Mouse (Mus musculus) urinary bladder, postnatal 25 days (tissue): ENCODE data around the gene Enpp3.

Experiments used
- DNase-seq: peaks from one replicate; pipeline ENCODE4 v3.0.0; 2022; ENCODE audit warnings: low spot score

Gene Enpp3

DNA sequence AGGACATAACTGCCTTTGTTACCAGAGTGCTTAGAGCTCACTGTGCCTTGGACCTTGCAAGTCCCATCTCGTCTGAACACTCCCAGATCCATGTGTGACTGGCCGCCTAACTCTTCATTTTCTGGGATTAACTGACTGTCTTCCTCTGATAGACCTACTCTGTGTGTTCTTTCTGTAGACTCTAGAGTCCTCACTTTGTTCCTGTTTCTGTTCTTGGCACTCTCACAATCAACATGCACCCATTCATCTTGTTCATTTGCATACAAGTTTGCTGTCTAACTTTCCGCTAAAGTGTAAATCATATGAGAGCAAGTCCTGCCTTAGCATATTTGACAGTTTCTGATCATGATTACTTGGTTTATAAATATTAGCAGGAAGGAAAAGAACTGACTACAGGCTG lies 79.4 kb downstream of the Enpp3 start:
- DNase-seq = no peak

DNA sequence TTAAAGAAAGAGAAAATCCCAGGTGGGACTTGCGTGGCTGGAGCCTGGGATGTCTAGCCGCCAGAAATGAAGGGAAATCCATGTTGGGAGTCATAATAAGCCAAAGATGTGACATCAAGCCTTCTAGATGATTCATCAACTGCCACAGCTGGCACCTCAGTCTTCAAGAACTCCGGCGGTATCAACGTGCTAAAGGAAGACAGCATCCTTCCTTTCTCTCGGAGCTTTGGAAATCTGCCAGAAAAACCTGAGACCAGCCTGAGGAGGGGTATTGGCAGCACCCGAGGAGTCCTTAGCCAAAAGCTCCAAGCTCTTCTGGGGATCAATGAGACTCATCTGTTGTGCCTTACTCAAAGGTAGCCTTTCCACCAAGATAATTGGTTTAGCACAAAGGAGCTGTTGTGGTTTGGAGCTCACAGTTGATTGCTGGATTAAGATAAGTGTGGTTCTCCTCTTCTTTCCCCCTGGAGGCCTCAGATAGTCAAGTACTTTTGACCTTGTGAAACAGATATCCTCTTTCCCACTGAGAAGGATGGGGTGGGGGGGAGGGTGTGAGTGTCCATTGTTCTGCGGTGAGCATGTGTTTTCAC lies 84.2 kb downstream of the Enpp3 start:
- no peak for DNase-seq

DNA sequence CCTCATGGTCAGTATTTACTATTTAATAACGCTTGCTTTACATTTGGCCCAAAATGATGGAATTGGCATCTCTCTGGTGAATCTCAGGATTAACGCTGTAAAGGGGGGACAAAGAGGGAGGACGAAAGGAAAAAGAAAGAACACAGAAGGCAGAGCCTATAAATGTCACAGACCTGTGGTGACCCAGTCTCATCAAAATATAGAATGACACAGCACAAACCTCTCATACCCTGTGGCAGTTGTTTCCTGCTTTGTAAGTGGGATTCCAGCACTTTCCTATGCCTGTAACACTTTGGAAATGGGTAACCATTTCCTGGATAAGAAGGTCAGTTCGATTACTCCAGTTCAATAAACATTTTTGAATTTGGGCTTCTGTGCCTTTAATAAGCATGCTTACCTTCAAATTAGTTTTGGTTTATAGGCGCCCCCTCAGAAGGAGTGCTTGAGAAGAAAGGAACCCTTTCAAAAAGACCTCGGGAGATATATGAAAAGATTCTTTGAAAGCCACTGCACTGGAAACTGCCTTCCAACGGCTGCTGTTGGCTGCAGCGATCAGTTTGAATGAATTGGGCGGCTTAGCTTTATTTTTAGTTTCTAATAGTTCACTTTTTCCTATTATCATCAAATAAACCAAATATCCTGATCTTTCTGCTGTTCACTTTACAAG lies 87.6 kb downstream of the Enpp3 start:
- no peak for DNase-seq

DNA sequence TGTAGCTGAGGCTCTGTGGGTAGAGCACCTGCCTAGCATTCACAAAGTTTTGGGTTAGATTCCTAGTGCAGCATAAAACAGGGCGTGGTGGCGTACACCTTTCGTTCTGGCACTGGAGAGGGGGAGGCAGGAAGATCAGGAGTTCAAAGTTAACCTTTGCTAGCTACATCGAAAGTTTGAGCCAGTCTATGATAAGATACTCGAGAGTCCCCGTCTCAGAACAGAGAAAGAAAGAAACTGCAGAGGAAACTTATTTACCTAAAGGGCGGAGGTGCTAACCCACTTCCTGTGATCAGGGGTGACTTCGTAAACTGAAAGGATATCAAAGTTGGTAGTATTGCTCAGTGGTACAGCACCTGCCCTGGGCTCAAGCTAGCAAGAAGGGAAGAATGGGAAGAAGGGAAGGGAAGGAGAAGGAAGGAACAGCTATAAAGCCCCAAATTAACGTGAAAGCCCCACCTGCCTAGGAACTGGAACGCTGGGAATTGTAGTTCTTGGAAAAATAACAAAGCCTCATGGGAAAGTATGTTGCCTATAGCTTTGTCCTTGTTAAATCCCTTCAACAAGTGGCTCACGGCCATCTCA lies 88.3 kb downstream of the Enpp3 start:
- DNase-seq = no peak

DNA sequence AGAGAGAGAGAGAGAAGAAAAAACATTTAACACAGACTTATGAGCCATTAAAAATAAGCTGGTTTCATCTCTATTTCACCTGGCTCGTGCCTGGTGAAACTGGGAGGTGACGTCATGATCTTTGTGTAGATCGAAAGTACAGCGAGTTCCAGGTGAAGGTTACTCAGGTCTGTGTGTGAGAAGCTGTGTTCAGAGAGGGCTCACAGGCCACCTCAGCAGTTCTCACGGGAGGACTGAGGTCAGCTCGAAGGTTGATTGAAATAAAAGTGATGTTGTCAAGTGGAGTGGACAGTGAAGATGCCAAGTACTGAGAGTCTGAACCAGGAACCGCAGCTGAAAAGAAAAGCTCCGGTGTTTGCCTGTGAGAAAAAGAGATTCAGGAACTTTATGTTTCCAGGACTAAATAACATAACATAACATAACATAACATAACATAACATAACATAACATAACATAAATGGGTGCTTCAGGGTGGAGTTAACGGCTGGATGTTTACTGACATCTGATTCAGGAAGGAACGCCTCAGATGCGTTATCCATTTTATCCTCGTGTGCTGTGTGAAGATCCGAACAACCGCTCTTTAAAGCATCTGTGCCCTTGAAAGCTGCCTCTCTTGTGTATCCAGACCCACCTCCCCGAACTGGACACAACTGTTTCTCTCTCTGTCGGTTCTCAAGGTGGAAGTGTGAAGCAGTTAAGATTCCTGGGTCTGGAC lies 88.9 kb downstream of the Enpp3 start:
- no peak for DNase-seq

DNA sequence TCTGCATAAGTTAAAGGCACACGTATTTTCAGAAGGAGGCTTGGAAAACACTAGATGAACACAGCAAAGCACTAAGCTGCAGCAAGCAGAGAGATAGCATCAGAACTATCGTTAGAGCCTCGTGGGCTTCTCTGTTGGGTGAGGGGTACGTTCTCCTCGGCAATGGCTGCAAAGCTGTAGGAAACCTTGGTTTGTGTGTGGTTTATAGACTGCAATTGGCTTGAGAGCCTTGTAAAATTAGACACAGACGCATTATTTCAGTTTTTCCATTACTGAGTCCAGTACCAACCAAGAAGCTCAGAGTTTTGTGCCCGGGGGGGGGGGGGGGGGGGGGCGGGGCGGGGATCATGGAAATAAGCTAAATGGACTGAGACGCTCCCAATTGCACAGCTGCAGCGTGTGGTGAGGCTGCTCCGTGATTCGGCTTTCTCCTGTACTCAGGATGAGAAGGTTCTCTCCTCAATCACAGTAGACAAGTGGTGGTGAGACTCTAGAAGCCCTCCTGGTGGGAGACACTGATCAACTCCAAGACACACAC lies 99.6 kb downstream of the Enpp3 start:
- DNase-seq = no peak

DNA sequence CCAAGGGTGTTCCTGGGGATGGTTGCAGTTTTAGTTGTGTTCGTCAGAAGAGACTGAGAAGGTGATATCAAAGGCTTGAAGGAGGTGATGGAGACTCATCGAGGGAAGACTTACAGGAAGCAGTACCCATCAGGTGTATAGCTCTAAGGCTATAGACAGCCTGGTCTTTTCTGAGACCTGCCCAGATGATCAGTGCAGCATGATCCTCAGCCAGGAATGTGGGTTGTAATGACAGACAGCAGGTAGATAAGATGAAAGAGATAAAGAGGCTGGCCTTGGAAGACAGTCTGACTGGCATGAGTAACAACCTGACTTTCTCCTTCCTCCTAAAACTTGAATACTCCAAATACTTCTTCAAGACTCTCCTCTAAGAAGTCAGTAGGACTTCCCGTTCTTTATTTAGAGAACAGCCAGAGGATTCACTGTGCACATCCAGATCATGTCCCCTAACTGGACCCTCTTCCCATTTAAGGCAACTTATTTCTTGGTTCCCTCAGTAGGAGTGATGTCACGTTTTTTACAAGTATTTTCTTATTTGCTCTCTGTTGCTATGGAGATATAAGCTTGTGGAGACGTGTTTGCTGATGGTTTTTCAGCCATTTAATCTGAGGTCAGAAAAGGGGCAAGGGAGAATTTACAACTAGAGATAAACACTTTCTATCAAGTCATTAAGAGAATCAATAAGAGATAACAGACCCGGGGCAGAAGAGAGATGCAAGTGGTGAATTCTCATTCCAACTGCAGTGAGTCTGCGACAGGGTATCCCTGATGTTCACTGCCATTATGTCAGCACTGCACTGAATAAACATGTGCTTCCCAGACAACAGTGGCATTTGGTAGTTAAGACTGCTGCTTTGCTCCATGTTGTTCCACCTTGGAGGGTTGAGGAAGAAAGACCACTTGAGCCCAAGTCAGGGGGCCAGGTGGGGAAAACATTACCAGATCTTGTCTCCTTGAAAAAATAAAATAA lies 101.1 kb downstream of the Enpp3 start:
- no peak for DNase-seq

DNA sequence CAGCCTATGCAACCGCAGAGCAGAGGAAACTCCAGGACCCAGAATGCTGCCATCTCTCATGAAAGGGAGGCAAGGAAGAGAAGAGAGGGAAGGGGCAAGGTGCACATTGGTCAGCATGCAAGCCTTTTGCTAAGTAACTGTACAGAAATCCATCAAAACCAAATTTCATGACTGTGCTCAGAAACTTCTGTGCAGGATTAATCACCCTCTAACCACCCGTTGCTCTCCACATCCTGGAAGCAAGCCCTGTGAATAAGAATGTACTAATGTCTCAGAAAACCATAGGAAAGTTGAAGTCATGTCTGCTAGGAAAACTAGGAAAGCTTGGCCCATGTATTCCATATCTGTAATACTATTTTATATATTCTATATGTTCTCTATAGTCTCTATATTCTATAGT lies 103.5 kb downstream of the Enpp3 start:
- no peak for DNase-seq

DNA sequence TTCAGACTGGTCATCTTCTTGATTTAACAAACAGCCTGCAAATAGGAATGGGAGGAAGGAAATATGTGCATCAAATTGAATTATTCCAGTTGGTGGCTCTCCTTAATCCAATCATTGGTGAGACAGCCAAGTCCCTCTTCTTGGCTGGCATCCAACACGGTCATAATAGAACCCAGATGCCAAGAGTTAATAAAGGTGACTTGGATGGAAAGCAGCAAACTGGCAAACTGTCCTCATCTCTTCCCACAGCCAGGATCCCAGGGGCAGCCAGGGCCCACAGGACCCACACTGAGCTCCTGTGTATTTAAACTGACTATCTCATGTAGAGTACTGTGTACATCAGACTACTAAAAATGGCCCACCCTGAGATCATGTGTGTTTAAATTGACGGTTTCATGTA lies 104.2 kb downstream of the Enpp3 start:
- no peak for DNase-seq

DNA sequence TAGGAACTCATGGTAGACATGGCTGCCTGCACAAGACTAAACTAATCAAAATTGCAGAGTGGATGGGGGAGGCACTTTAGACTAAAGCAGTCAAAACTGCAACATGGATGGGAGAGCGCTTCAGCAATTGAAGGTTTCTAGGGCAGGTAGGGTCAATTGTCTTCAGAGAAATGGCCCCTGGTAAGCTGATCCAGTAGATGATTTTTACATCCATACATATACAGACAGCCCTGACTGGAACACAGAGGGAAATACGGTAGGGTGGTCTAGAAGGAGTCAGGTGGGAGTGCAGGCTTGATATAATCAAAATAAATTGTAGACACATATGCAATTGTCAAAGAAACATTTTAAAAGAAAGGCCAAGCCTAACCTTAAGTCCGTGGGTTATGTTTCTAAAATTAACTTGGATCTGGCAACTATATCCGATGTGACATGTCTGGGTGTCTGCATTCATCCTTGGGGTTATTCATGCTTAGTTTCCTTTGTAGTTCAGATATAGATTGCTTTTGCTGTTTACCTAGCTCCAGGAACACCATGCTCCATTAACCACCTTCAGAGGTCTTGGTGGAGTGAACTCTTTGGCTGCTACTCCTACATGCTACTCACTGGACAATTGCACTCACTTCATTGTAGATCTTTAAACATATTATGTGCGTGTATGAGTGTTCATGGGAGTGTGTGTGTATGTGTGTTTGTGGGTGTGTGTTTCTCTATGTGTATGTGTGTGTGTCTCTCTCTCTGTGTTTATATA lies 107.4 kb downstream of the Enpp3 start:
- no peak for DNase-seq

DNA sequence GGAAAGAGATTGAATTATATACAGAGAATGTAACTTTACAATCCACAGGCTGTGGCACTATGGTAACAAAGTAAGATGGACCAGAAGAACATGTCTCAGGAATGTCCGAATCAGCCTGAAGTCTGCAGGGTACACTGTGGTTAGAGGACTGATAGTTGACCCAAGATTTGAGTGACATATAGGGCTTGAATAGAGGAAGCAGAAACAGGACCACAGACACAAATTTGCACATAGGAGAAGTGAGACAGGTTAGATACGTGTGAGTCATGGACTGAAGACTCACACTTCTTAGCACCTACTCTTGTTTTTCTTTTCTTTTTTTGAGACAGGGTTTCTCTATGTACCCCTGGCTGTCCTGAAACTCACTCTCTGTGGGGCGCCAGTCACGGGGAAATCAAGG lies 115.1 kb downstream of the Enpp3 start:
- no peak for DNase-seq

DNA sequence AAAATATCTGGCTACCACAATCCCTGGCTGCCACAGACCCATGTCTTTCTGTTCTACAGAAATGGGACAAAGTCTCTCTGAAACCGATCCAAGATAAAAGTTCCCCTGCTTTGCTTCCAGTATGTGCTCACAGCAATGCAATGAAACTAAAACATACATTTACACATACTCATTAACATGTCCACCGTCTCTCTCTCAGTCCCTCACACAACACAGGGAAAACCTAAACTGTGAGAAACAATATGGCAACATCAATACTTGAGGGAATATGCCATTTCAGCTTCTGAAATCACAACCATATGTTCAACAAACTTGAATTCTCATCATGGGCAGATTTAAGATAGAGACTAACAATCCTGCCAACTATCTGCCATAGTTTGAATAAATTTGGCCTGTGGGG lies 117.4 kb downstream of the Enpp3 start:
- DNase-seq = no peak
